Mouse (Mus musculus): Measurements from ENCODE around the gene Tbc1d2b. TPM values are rescaled to one million over a fixed set of nuclear protein-coding genes. Genes with fewer than 3 reads are reported as not detected.

Tbc1d2b gene
- polyA plus RNA-seq, 1 experiment from 2014 or later = 9.6 TPM

GRCm38 (mm10) chr9:90165590-90165989 lies 105.0 kb downstream of the Tbc1d2b start:
- Histone ChIP-seq H3K36me3 (peaks cover 3% of the 10 kb centered on the region; the same call in 1 of the 2 replicates), H3K27ac (no peak overlapping the region), H3K4me3 (no peak overlapping the region), H3K27me3 (ENCODE audit: insufficient read depth, poor library complexity, severe bottlenecking) (peaks cover 8% of the 10 kb centered on the region; the same call in 1 of the 2 replicates), H3K4me1 (replicated peaks) (peaks cover 28% of the 10 kb centered on the region), H3K9me3 (no peaks in the 10 kb centered on the region)
- WGBS = 92% methylated on average over 4 of the region's 4 CpGs
- DNase-seq (ENCODE audit: low spot score) = no peak

GRCm38 (mm10) chr9:90164670-90165453 lies 105.7 kb downstream of the Tbc1d2b start:
- H3K9me3 ChIP-seq = 0 out of 2 replicates have a peak, but pooled peaks cover 2% of the 10 kb centered on the region
- H3K36me3 ChIP-seq = peaks cover 3% of the 10 kb centered on the region; the same call in 1 of the 2 replicates
- H3K27ac ChIP-seq = no peak overlapping the region
- peaks cover 28% of the 10 kb centered on the region for H3K4me1 ChIP-seq (replicated peaks)
- WGBS = 59% methylated on average over 4 of the region's 4 CpGs
- H3K4me3 ChIP-seq = peak overlapping the region; percentile 72
- H3K27me3 ChIP-seq (ENCODE audit: insufficient read depth, poor library complexity, severe bottlenecking) = peaks cover 8% of the 10 kb centered on the region; the same call in 1 of the 2 replicates
- no peak for DNase-seq (ENCODE audit: low spot score)

GRCm38 (mm10) chr9:90163749-90164095 lies 106.9 kb downstream of the Tbc1d2b start:
- 0 out of 2 replicates have a peak, but pooled peaks cover 2% of the 10 kb centered on the region for H3K9me3 ChIP-seq
- peaks cover 28% of the 10 kb centered on the region for H3K4me1 ChIP-seq (replicated peaks)
- peaks cover 8% of the 10 kb centered on the region; the same call in 1 of the 2 replicates for H3K27me3 ChIP-seq (ENCODE audit: insufficient read depth, poor library complexity, severe bottlenecking)
- peak overlapping the region; percentile 92 for H3K27ac ChIP-seq
- peaks cover 3% of the 10 kb centered on the region; the same call in 1 of the 2 replicates for H3K36me3 ChIP-seq
- DNase-seq (ENCODE audit: low spot score) = no peak
- WGBS = under 1% methylated on average over 18 of the region's 18 CpGs
- H3K4me3 ChIP-seq = peak overlapping the region; percentile 72

GRCm38 (mm10) chr9:90162926-90163748 lies 107.5 kb downstream of the Tbc1d2b start, which contains the start of gene Adamts7:
Gene Adamts7 (plus strand): TSS chr9:90163069.
- under 1% methylated on average over 53 of the region's 60 CpGs for WGBS
- H3K4me1 ChIP-seq (replicated peaks) = peaks cover 28% of the 10 kb centered on the region
- peak; percentile 81 for DNase-seq (ENCODE audit: low spot score)
- peaks cover 3% of the 10 kb centered on the region; the same call in 1 of the 2 replicates for H3K36me3 ChIP-seq
- H3K27ac ChIP-seq = peak within 1 kb of the TSS; percentile 92
- H3K4me3 ChIP-seq = peak within 1 kb of the TSS; percentile 72
- peaks cover 8% of the 10 kb centered on the region; the same call in 1 of the 2 replicates for H3K27me3 ChIP-seq (ENCODE audit: insufficient read depth, poor library complexity, severe bottlenecking)
- H3K9me3 ChIP-seq = 0 out of 2 replicates have a peak, but pooled peaks cover 2% of the 10 kb centered on the region

GRCm38 (mm10) chr9:90162243-90162925 lies 108.2 kb downstream of the Tbc1d2b start:
- 7% methylated on average over 29 of the region's 29 CpGs for WGBS
- Histone ChIP-seq H3K27me3 (ENCODE audit: insufficient read depth, poor library complexity, severe bottlenecking) (peaks cover 8% of the 10 kb centered on the region; the same call in 1 of the 2 replicates), H3K4me1 (replicated peaks) (peaks cover 28% of the 10 kb centered on the region), H3K27ac (peak overlapping the region; percentile 92), H3K36me3 (no peaks in the 10 kb centered on the region), H3K9me3 (0 out of 2 replicates have a peak, but pooled peaks cover 2% of the 10 kb centered on the region), H3K4me3 (peak overlapping the region; percentile 72)
- DNase-seq (ENCODE audit: low spot score) = peak; percentile 70

Other genes with a start within 250 kb of the Tbc1d2b start
- gene Ctsh, start 216.7 kb downstream of the Tbc1d2b start, polyA plus RNA-seq (2016; fragmentation: Nextera tagmentation; extraction: Ambion mirVana) = 6.7 and 12.4 TPM in 2 replicates
- gene Morf4l1, start 156.0 kb downstream of the Tbc1d2b start, polyA plus RNA-seq (2016; fragmentation: Nextera tagmentation; extraction: Ambion mirVana) = 538 and 546 TPM in 2 replicates
- gene Adamts7, start 107.7 kb downstream of the Tbc1d2b start, polyA plus RNA-seq (2016; fragmentation: Nextera tagmentation; extraction: Ambion mirVana) = 16.1 and 16.2 TPM in 2 replicates